Mouse (Mus musculus): Measurements from ENCODE around the gene Enoph1. TPM values are rescaled to one million over a fixed set of nuclear protein-coding genes. Genes with fewer than 3 reads are reported as not detected.

The Enoph1 gene
- polyA plus RNA-seq, 1 experiment from 2014 or later = 52.3 TPM

DNA sequence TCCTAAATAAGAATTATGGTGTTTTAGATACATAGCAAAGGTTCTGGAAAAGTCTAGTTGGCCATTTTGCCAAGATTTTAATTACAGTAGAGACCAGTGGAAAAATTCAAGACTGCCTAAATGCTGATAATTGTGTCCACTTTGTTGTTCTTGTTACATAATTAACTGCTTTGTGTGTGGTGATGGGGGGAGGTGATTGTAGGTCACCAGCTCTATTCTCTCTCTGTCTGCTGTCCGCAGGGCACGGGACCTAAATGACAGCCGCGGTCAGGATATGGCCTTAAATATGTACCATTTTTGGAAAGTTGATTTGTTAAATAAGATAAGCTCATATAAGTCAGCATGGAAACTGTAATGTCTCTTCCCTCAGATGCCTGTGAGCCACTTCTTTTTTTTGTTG is 1.5 kb downstream of the Enoph1 start:
- WGBS = 67% methylated on average over 4 of the region's 4 CpGs
- H3K4me3 ChIP-seq (replicated peaks) = peak overlapping the region; percentile 93; the same call in 1 of the 2 replicates
- no peak overlapping the region for H3K9ac ChIP-seq (replicated peaks)
- H3K27ac ChIP-seq (replicated peaks) = no peak overlapping the region
- H3K27me3 ChIP-seq (replicated peaks) = no peaks in the 10 kb centered on the region
- H3K4me1 ChIP-seq = peaks cover 57% of the 10 kb centered on the region
- H3K4me2 ChIP-seq = peak overlapping the region; percentile 74
- no peaks in the 10 kb centered on the region for H3K36me3 ChIP-seq
- ATAC-seq (ENCODE audit: low FRiP score) = no peak
- H3K9me3 ChIP-seq (replicated peaks) = no peaks in the 10 kb centered on the region

DNA sequence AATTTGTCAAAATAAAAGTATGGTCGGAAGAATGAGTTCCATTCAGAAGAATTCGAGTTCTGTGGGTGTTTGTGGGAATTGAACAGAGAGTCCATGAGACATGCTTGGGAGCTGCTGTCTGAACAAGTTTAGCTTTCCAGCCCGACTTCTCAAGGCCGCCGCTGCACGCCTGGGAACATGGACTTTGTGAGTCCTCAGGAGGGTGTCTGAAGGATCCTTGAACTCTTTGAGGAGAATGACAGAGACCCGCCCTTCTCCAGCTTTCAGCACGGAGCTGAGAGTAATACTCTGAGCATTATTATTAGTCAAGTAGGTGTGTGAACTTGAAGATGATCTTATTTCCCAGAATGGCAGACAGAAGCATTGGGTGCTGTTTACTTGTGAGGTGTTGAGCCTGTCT is 2.7 kb downstream of the Enoph1 start:
- peaks cover 56% of the 10 kb centered on the region for H3K4me1 ChIP-seq
- no peaks in the 10 kb centered on the region for H3K27me3 ChIP-seq (replicated peaks)
- no peak overlapping the region for H3K9ac ChIP-seq (replicated peaks)
- H3K4me2 ChIP-seq = no peak overlapping the region
- no peak for ATAC-seq (ENCODE audit: low FRiP score)
- H3K9me3 ChIP-seq (replicated peaks) = no peaks in the 10 kb centered on the region
- H3K36me3 ChIP-seq = no peaks in the 10 kb centered on the region
- H3K27ac ChIP-seq (replicated peaks) = no peak overlapping the region
- WGBS = 93% methylated on average over 8 of the region's 8 CpGs
- no peak overlapping the region for H3K4me3 ChIP-seq (replicated peaks)

DNA sequence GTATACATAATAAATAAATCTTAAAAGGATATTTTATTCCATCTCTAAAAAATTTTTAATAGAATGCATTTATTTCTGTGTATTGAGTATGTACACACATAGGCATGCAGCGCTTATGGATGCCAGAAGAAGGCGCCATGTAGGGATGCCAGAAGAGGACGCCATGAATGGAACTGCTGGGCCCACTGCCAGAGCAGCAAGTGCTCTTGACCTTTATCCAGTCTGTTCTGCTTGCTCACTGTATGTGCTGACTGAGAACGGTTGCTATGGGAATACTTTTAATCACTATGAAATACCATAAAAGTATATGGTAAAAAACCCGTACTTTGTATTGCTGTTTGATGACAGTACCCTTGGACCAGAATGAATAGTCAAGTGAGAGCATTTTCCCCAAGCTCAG is 3.6 kb downstream of the Enoph1 start:
- no peaks in the 10 kb centered on the region for H3K9me3 ChIP-seq (replicated peaks)
- H3K36me3 ChIP-seq = no peaks in the 10 kb centered on the region
- peaks cover 61% of the 10 kb centered on the region for H3K4me1 ChIP-seq
- H3K27ac ChIP-seq (replicated peaks) = no peak overlapping the region
- WGBS = 52% methylated on average over 5 of the region's 5 CpGs
- H3K4me3 ChIP-seq (replicated peaks) = no peak overlapping the region
- no peak overlapping the region for H3K9ac ChIP-seq (replicated peaks)
- no peaks in the 10 kb centered on the region for H3K27me3 ChIP-seq (replicated peaks)
- no peak for ATAC-seq (ENCODE audit: low FRiP score)
- H3K4me2 ChIP-seq = no peak overlapping the region

DNA sequence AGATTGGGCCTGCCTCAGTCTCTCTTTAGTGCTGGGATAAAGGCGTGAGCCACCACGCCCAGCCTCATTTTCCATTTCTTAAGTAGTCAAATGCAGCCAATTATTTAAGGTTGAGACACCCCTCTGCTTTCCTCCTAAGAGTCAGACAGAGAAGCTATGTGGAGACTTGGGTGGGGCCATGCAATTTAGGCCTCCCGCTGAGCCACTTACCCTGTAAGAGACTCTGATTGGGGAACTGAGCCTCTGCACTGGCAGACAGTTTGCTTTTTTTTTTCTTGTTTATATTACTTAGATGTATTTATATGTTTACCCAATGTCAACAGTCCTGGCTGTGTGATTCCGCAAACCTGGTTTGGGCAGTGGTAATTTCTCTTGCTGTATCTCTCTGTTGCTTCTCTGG is 4.2 kb downstream of the Enoph1 start:
- H3K4me2 ChIP-seq = no peak overlapping the region
- no peak for ATAC-seq (ENCODE audit: low FRiP score)
- 71% methylated on average over 4 of the region's 4 CpGs for WGBS

DNA sequence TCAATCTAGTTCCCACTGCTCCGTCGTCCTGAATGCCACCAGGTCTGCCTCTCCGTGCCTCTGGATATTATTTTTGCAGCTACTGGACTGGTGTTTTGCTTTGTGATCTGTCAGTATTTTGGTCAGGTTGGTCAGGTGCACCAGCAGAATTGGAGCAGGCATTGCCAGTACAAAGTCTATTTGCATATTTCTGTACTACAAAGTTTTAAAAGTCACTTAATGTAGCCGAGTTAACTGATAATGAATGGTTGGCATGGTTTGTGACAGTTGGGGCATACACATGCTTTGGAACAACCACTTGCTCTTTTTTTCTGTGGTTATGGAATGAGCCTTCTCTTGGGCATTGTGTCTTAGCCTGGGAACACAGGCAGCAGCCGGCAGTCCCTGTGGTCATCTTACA is 4.8 kb downstream of the Enoph1 start:
- Histone ChIP-seq H3K27ac (replicated peaks) (no peak overlapping the region), H3K36me3 (no peaks in the 10 kb centered on the region), H3K9me3 (replicated peaks) (no peaks in the 10 kb centered on the region), H3K4me3 (replicated peaks) (no peak overlapping the region), H3K27me3 (replicated peaks) (no peaks in the 10 kb centered on the region), H3K4me1 (peaks cover 73% of the 10 kb centered on the region), H3K4me2 (no peak overlapping the region), H3K9ac (replicated peaks) (no peak overlapping the region)
- WGBS = 80% methylated on average over 5 of the region's 5 CpGs
- no peak for ATAC-seq (ENCODE audit: low FRiP score)

More for the DNA sequence above, 4.2 kb downstream of the Enoph1 start:
- no peaks in the 10 kb centered on the region for H3K36me3 ChIP-seq
- no peak overlapping the region for H3K9ac ChIP-seq (replicated peaks)
- no peaks in the 10 kb centered on the region for H3K27me3 ChIP-seq (replicated peaks)
- H3K9me3 ChIP-seq (replicated peaks) = no peaks in the 10 kb centered on the region
- peaks cover 67% of the 10 kb centered on the region for H3K4me1 ChIP-seq
- no peak overlapping the region for H3K4me3 ChIP-seq (replicated peaks)
- H3K27ac ChIP-seq (replicated peaks) = no peak overlapping the region

DNA sequence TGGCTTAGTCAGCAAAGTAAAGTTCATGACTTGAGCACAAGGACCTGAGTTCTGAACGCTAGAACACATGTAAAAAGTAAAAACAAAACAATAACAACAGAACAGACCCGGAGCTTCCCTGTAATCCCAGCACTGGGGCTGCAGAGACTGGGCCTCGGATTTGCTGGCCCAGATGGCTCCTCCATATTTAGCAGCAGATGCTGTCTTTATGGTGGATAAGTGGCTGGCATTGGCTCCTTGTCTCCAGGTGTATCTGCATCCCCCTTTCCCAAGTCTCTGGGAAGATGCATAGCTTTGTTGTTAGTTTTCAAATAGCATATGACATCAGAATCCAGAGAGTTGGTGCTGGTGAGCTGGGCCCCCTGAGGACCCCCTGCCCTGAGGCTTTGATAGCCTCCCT is 6.3 kb downstream of the Enoph1 start:
- Histone ChIP-seq H3K27me3 (replicated peaks) (no peaks in the 10 kb centered on the region), H3K27ac (replicated peaks) (no peak overlapping the region), H3K9me3 (replicated peaks) (no peaks in the 10 kb centered on the region), H3K9ac (replicated peaks) (no peak overlapping the region), H3K4me3 (replicated peaks) (no peak overlapping the region), H3K4me1 (peaks cover 67% of the 10 kb centered on the region), H3K36me3 (no peaks in the 10 kb centered on the region), H3K4me2 (no peak overlapping the region)
- 73% methylated on average over 3 of the region's 3 CpGs for WGBS
- ATAC-seq (ENCODE audit: low FRiP score) = no peak

DNA sequence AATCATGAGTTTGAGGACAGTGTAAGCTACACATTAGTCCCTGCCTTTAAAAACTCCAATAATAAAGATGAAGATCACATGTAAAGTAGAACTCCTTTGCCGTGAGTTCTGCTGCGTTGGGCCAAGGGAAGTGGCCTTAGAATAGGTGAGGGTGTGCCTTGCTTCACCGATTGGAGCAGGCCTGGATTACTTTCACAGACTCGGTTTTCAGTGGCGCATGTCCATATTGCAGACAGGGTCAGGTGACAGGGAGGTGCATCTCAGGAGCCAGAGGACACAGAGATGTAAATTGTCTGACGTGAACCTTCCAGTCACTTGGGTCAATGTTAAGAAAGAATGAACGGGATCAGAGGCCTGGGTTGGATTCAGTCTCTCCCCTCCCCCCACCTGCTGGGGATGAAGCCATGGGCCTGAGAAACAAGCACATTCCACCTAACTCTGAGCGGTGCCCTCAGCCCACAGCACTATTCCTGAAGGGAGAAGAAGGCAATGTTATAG is 7.4 kb downstream of the Enoph1 start:
- no peaks in the 10 kb centered on the region for H3K27me3 ChIP-seq (replicated peaks)
- no peak overlapping the region for H3K4me2 ChIP-seq
- 0 out of 2 replicates have a peak overlapping the region, but pooled peaks have one; percentile 41 for H3K27ac ChIP-seq (replicated peaks)
- no peaks in the 10 kb centered on the region for H3K9me3 ChIP-seq (replicated peaks)
- 0 out of 2 replicates have a peak, but pooled peaks cover 3% of the 10 kb centered on the region for H3K36me3 ChIP-seq
- H3K4me1 ChIP-seq = peaks cover 56% of the 10 kb centered on the region
- no peak overlapping the region for H3K4me3 ChIP-seq (replicated peaks)
- ATAC-seq (ENCODE audit: low FRiP score) = no peak
- H3K9ac ChIP-seq (replicated peaks) = no peak overlapping the region
- WGBS = 67% methylated on average over 8 of the region's 8 CpGs

DNA sequence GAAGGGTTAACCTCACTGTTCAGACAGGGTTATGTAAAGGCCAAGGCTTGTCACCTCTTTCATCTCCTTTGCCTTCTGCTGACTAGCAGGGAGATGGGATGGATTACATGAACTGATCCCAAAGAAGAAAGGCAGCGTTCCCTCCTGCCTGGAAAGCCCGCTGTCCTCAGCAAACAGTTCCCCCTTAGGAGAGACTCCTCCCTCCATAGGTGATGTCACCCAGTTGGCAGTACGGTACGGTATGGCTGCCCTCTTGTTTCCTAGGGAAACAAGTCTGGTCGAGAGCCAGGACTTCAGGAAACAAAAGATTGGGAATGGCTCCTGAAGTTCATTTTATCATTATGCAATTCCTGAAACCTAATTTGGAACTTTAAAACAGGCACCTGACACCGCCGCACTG is 8.1 kb downstream of the Enoph1 start:
- no peaks in the 10 kb centered on the region for H3K9me3 ChIP-seq (replicated peaks)
- 0 out of 2 replicates have a peak, but pooled peaks cover 4% of the 10 kb centered on the region for H3K36me3 ChIP-seq
- WGBS = 51% methylated on average over 7 of the region's 7 CpGs
- no peak overlapping the region for H3K4me2 ChIP-seq
- no peak overlapping the region for H3K4me3 ChIP-seq (replicated peaks)
- H3K4me1 ChIP-seq = peaks cover 56% of the 10 kb centered on the region
- no peak overlapping the region for H3K9ac ChIP-seq (replicated peaks)
- peak; percentile 42; the same call in 1 of the 2 replicates for ATAC-seq (ENCODE audit: low FRiP score)
- H3K27me3 ChIP-seq (replicated peaks) = no peaks in the 10 kb centered on the region
- peak overlapping the region; percentile 41; the same call in 1 of the 2 replicates for H3K27ac ChIP-seq (replicated peaks)

DNA sequence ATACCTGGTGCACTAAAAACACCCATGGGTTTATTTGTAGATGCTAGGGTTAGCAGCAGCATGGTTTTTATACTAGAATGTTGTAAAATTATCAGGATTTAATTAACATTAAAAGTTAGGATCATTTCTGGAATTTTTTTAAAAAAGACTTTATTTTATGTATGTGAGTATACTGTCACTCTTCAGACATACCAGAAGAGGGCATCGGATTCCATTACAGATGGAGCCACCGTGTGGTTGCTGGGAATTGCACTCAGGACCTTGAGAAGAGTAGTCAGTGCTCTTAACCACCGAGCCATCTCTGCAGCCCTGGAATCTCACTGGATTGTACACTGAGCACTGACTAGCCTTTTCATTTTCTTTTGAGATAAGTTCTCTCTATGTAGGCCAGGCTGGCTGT is 10.1 kb downstream of the Enoph1 start:
- no peaks in the 10 kb centered on the region for H3K27me3 ChIP-seq (replicated peaks)
- whole genome bisulfite sequencing = 96% methylated on average over 3 of the region's 3 CpGs
- no peak overlapping the region for H3K4me3 ChIP-seq (replicated peaks)
- no peak overlapping the region for H3K4me2 ChIP-seq
- no peak for ATAC-seq (ENCODE audit: low FRiP score)
- no peak overlapping the region; the same call in 1 of the 2 replicates for H3K27ac ChIP-seq (replicated peaks)
- no peak overlapping the region for H3K9ac ChIP-seq (replicated peaks)
- no peaks in the 10 kb centered on the region for H3K9me3 ChIP-seq (replicated peaks)
- H3K36me3 ChIP-seq = 0 out of 2 replicates have a peak, but pooled peaks cover 4% of the 10 kb centered on the region
- H3K4me1 ChIP-seq = peaks cover 38% of the 10 kb centered on the region

DNA sequence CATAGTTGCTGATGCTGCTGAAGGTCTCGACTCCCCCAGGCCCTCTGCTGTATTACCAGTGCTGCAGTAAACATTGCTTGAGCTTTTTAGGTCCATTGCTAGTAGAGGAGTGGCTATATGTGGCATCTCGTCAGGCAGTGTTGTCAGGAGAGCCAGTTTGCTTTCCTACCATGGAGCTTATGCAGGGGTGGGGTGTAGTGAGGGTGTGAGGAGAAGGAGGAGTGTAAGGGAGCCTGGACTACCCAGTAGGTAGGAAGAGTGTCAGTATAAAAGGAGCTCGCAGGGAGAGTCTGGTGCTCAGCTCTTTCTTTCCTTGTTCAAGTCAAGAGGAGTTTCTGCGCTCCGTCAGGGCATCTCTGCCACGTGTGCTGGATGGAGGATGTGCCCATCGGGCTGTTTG is 12.9 kb downstream of the Enoph1 start:
- Histone ChIP-seq H3K4me2 (no peak overlapping the region), H3K9me3 (replicated peaks) (no peaks in the 10 kb centered on the region), H3K9ac (replicated peaks) (no peak overlapping the region), H3K4me1 (peaks cover 36% of the 10 kb centered on the region), H3K27ac (replicated peaks) (no peak overlapping the region), H3K27me3 (replicated peaks) (no peaks in the 10 kb centered on the region), H3K4me3 (replicated peaks) (no peak overlapping the region), H3K36me3 (0 out of 2 replicates have a peak, but pooled peaks cover 4% of the 10 kb centered on the region)
- WGBS = 93% methylated on average over 7 of the region's 7 CpGs
- no peak for ATAC-seq (ENCODE audit: low FRiP score)

DNA sequence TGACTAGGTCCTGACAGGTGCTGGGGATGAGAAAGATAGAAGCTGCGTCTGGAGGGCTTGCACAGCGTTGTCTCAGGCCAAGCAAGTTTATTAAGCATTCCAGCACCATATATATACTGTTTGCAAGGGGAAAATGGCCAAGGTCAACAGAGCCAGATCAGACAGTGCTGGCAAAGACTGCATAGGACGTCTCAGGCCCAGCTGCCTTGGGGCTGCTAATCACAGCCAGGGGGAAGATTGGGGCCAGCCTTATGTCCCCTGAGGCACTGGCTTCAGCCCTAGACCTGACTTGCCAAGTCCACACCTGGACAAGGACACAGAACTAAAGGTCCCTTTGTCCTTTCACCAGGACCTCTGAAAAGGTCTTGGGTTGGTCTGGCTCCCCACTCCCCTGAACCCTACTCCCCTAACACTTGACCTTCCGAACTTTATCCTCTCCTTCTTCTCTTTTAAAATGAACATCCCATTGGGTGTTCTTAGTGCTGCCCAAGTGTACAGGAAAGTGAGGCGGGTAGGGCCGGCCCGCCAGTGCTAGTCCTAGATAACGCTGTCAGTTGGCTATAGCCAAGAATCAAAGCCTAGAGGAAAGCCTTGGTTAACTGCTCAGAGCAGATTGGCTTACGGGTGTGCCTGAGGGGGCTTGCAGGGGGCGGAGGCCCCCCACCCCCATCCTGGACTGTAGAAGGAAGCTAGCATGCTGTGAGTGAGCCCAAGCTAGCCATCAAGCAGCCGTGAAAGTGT is 15.2 kb downstream of the Enoph1 start:
- no peaks in the 10 kb centered on the region for H3K27me3 ChIP-seq (replicated peaks)
- no peak overlapping the region for H3K9ac ChIP-seq (replicated peaks)
- 79% methylated on average over 11 of the region's 11 CpGs for WGBS
- H3K4me2 ChIP-seq = no peak overlapping the region
- H3K36me3 ChIP-seq = peaks cover 12% of the 10 kb centered on the region
- H3K4me3 ChIP-seq (replicated peaks) = no peak overlapping the region
- no peak for ATAC-seq (ENCODE audit: low FRiP score)
- peaks cover 27% of the 10 kb centered on the region for H3K4me1 ChIP-seq
- no peaks in the 10 kb centered on the region for H3K9me3 ChIP-seq (replicated peaks)
- H3K27ac ChIP-seq (replicated peaks) = no peak overlapping the region

DNA sequence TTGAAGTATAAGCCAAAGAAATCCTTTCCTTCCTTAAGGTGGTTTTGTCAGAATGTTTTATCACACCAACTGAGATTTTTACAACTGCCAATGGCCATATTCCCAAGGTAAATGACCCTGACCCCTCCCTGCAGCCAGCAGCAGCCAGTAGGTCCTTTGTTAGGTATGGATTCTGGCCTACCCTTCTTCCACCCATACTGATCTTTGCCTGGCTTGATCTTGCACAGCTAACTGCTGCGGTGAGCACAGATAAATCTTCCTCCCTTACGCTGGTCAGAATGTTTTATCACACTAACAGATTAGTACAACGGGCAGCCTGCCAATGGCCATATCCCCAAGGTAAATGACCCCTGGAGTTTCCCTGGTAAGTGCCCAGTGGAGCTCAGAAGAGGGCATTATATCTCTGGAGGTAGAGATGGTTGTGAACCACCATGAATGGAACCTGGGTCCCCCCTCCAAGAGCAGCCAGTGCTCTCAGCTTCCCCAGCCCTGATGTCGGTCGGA is 16.1 kb downstream of the Enoph1 start:
- H3K27me3 ChIP-seq (replicated peaks) = no peaks in the 10 kb centered on the region
- peaks cover 27% of the 10 kb centered on the region for H3K4me1 ChIP-seq
- H3K27ac ChIP-seq (replicated peaks) = no peak overlapping the region
- no peak for ATAC-seq (ENCODE audit: low FRiP score)
- H3K9me3 ChIP-seq (replicated peaks) = no peaks in the 10 kb centered on the region
- no peak overlapping the region for H3K4me2 ChIP-seq
- no peak overlapping the region for H3K9ac ChIP-seq (replicated peaks)
- H3K4me3 ChIP-seq (replicated peaks) = no peak overlapping the region
- WGBS = 58% methylated on average over 5 of the region's 5 CpGs
- peaks cover 21% of the 10 kb centered on the region for H3K36me3 ChIP-seq

Measured in neural tube, embryonic 15.5 days (tissue).